Mouse (Mus musculus): ENCODE data around the gene Ifi35. TPM values are rescaled to one million over a fixed set of nuclear protein-coding genes. Genes with fewer than 3 reads are reported as not detected.

Ifi35 gene
- polyA plus RNA-seq, 1 experiment from 2014 or later: 37.4 TPM

GRCm38 (mm10) chr11:101507090-101507489 lies 58.9 kb downstream of the Ifi35 start:
- DNase-seq (ENCODE audit: low spot score) (no peak), ATAC-seq (ENCODE audit: low FRiP score, low TSS enrichment) (no peak)
- Histone ChIP-seq H3K4me3 (ENCODE audit: low read depth, low read length) (no peak overlapping the region), H3K9ac (ENCODE audit: low read length) (no peak overlapping the region), H3K27ac (replicated peaks) (no peak overlapping the region), H3K4me2 (replicated peaks; ENCODE audit: low read depth) (no peak overlapping the region), H3K9me3 (ENCODE audit: control insufficient read depth, low read length) (no peaks in the 10 kb centered on the region), H3K27me3 (ENCODE audit: control insufficient read depth, insufficient read depth, low read length) (no peaks in the 10 kb centered on the region), H3K36me3 (ENCODE audit: control insufficient read depth, insufficient read depth, low read length) (no peaks in the 10 kb centered on the region), H3K4me1 (replicated peaks; ENCODE audit: control insufficient read depth, insufficient read depth) (no peaks in the 10 kb centered on the region)
- TF ChIP-seq EP300 (optimal IDR thresholded peaks at IDR 0.05) (no peak), CTCF (IDR thresholded peaks at IDR 0.05; ENCODE audit: low read depth) (no peak)
- 79% methylated on average over 7 of the region's 7 CpGs for WGBS

Small RNA genes lying within 50 kb of the gene (microRNA-seq; reads per million reads assigned to microRNA genes)
- not detected for gene Mir6929

Other genes with a start within 250 kb of the Ifi35 start
- 8.1 and 9.4 TPM in 2 replicates for gene Ezh1, start 221.9 kb upstream of the Ifi35 start, polyA plus RNA-seq (2015; fragmentation: Nextera tagmentation; extraction: Ambion mirVana)
- 62.3 and 64.9 TPM in 2 replicates for gene Ramp2, start 202.4 kb upstream of the Ifi35 start, polyA plus RNA-seq (2015; fragmentation: Nextera tagmentation; extraction: Ambion mirVana)
- 141 and 157 TPM in 2 replicates for gene Vps25, start 194.7 kb upstream of the Ifi35 start, polyA plus RNA-seq (2015; fragmentation: Nextera tagmentation; extraction: Ambion mirVana)
- 15.9 and 18.4 TPM in 2 replicates for gene Wnk4, start 187.8 kb upstream of the Ifi35 start, polyA plus RNA-seq (2015; fragmentation: Nextera tagmentation; extraction: Ambion mirVana)
- gene Cntd1, start 169.4 kb upstream of the Ifi35 start, polyA plus RNA-seq (2015; fragmentation: Nextera tagmentation; extraction: Ambion mirVana): 0.30 and 0.33 TPM in 2 replicates
- gene Coa3, start 169.3 kb upstream of the Ifi35 start, polyA plus RNA-seq (2015; fragmentation: Nextera tagmentation; extraction: Ambion mirVana): 175 and 180 TPM in 2 replicates
- gene Becn1, start 146.1 kb upstream of the Ifi35 start, polyA plus RNA-seq (2015; fragmentation: Nextera tagmentation; extraction: Ambion mirVana): 102 and 110 TPM in 2 replicates
- gene Psme3, start 132.2 kb upstream of the Ifi35 start, polyA plus RNA-seq (2015; fragmentation: Nextera tagmentation; extraction: Ambion mirVana): 64.2 and 66.9 TPM in 2 replicates
- gene Aoc2, start 123.3 kb upstream of the Ifi35 start, polyA plus RNA-seq (2015; fragmentation: Nextera tagmentation; extraction: Ambion mirVana): 0.39 and 0.41 TPM in 2 replicates
- gene Aoc3, start 117.8 kb upstream of the Ifi35 start, polyA plus RNA-seq (2015; fragmentation: Nextera tagmentation; extraction: Ambion mirVana): 5.1 TPM in 2 replicates
- 0.27 and 0.35 TPM in 2 replicates for gene G6pc, start 80.8 kb upstream of the Ifi35 start, polyA plus RNA-seq (2015; fragmentation: Nextera tagmentation; extraction: Ambion mirVana)
- 29.8 and 30.0 TPM in 2 replicates for gene Aarsd1, start 30.8 kb upstream of the Ifi35 start, polyA plus RNA-seq (2015; fragmentation: Nextera tagmentation; extraction: Ambion mirVana)
- 3.1 TPM in 2 replicates for gene Gm27029, start 23.6 kb upstream of the Ifi35 start, polyA plus RNA-seq (2015; fragmentation: Nextera tagmentation; extraction: Ambion mirVana)
- 11.3 and 11.5 TPM in 2 replicates for gene Rundc1, start 23.3 kb upstream of the Ifi35 start, polyA plus RNA-seq (2015; fragmentation: Nextera tagmentation; extraction: Ambion mirVana)
- gene Ptges3l, start 23.1 kb upstream of the Ifi35 start, polyA plus RNA-seq (2015; fragmentation: Nextera tagmentation; extraction: Ambion mirVana): 11.1 and 13.4 TPM in 2 replicates
- gene Rpl27, start 6.1 kb upstream of the Ifi35 start, polyA plus RNA-seq (2015; fragmentation: Nextera tagmentation; extraction: Ambion mirVana): 317 and 371 TPM in 2 replicates
- gene Rnd2, start 16.6 kb downstream of the Ifi35 start, polyA plus RNA-seq (2015; fragmentation: Nextera tagmentation; extraction: Ambion mirVana): 15.3 and 16.1 TPM in 2 replicates
- gene Vat1, start 17.8 kb downstream of the Ifi35 start, polyA plus RNA-seq (2015; fragmentation: Nextera tagmentation; extraction: Ambion mirVana): 63.4 and 71.1 TPM in 2 replicates
- gene Brca1, start 103.5 kb downstream of the Ifi35 start, polyA plus RNA-seq (2015; fragmentation: Nextera tagmentation; extraction: Ambion mirVana): 1.1 and 2.5 TPM in 2 replicates
- gene Nbr1, start 103.7 kb downstream of the Ifi35 start, polyA plus RNA-seq (2015; fragmentation: Nextera tagmentation; extraction: Ambion mirVana): 34.5 TPM in 2 replicates
- gene Tmem106a, start 133.8 kb downstream of the Ifi35 start, polyA plus RNA-seq (2015; fragmentation: Nextera tagmentation; extraction: Ambion mirVana): 10.0 TPM in 2 replicates
- gene Gm11634, start 150.8 kb downstream of the Ifi35 start, polyA plus RNA-seq (2015; fragmentation: Nextera tagmentation; extraction: Ambion mirVana): 0.13 TPM in 1 of 2 replicates, not detected in the other
- gene Rdm1, start 178.8 kb downstream of the Ifi35 start, polyA plus RNA-seq (2015; fragmentation: Nextera tagmentation; extraction: Ambion mirVana): 18.9 and 20.9 TPM in 2 replicates
- gene Arl4d, start 217.1 kb downstream of the Ifi35 start, polyA plus RNA-seq (2015; fragmentation: Nextera tagmentation; extraction: Ambion mirVana): 9.5 and 10.0 TPM in 2 replicates

Measured in stomach, postnatal 0 days (tissue).